Comparison of ENCODE assay signal across 8 mouse cellular contexts in genomic region chrX:13236100-13236568, GRCm38 (mm10). TPM values are rescaled to one million over a fixed set of nuclear protein-coding genes. Genes with fewer than 3 reads are reported as not detected.
DNase-seq lines count a peak whose midpoint lies in the region; ATAC-seq lines count a peak whose summit lies in the region.

No protein-coding gene starts in this region.

- peaks cover 25% of the 10 kb centered on the region for H3K27me3 ChIP-seq in hindbrain, embryonic 14.5 days (ENCODE audit: control insufficient read depth, insufficient read depth, low read length)
- peaks cover 12% of the 10 kb centered on the region; the same call in 1 of the 2 replicates for H3K27me3 ChIP-seq in limb, embryonic 15.5 days

- H3K27ac ChIP-seq in hindbrain, embryonic 14.5 days = peak overlapping the region; percentile 60
- H3K27ac ChIP-seq in limb, embryonic 15.5 days = peak overlapping the region; percentile 22; the same call in 1 of the 2 replicates

- ATAC-seq in hindbrain, embryonic 14.5 days (ENCODE audit: low FRiP score) = peak; percentile 78
- no peak for ATAC-seq in limb, embryonic 15.5 days (ENCODE audit: insufficient number of reproducible peaks, low FRiP score, low TSS enrichment, low read depth)
- ATAC-seq in monocyte, adult 5-6 weeks (replicated peaks; ENCODE audit: insufficient number of reproducible peaks, low FRiP score, low TSS enrichment, poor library complexity, severe bottlenecking) = no peak

- peaks cover 10% of the 10 kb centered on the region for H3K4me1 ChIP-seq in hindbrain, embryonic 14.5 days (replicated peaks; ENCODE audit: control insufficient read depth, insufficient read depth, low read length)
- peaks cover 2% of the 10 kb centered on the region; the same call in 1 of the 2 replicates for H3K4me1 ChIP-seq in limb, embryonic 15.5 days

- H3K9me3 ChIP-seq in hindbrain, embryonic 14.5 days (ENCODE audit: control insufficient read depth, low read length) = no peaks in the 10 kb centered on the region
- no peaks in the 10 kb centered on the region for H3K9me3 ChIP-seq in limb, embryonic 15.5 days

- peak; percentile 9 to 60 for DNase-seq in layer of hippocampus, postnatal 14 days (ENCODE audit: low spot score in 2 of 2)
- DNase-seq in layer of hippocampus, adult 9-10 months (ENCODE audit: low spot score) = no peak
- DNase-seq in hindbrain, embryonic 14.5 days (ENCODE audit: low spot score) = peak; percentile 28
- DNase-seq in retina, postnatal 1 day = peak; percentile 57
- no peak for DNase-seq in frontal cortex, postnatal 36 days (ENCODE audit: low spot score in 2 of 2)
- DNase-seq in right cerebral cortex, adult 18-20 months = no peak

- H3K4me3 ChIP-seq in hindbrain, embryonic 14.5 days (replicated peaks; ENCODE audit: low read length) = no peak overlapping the region
- H3K4me3 ChIP-seq in limb, embryonic 15.5 days = no peak overlapping the region

- 3% methylated on average over 2 of the region's 2 CpGs for WGBS in hindbrain, embryonic 14.5 days
- WGBS in limb, embryonic 15.5 days = 18% methylated on average over 2 of the region's 2 CpGs

- H3K9ac ChIP-seq in hindbrain, embryonic 14.5 days = no peak overlapping the region
- H3K9ac ChIP-seq in limb, embryonic 15.5 days = no peak overlapping the region

- H3K4me2 ChIP-seq in hindbrain, embryonic 14.5 days (replicated peaks) = no peak overlapping the region
- no peak overlapping the region for H3K4me2 ChIP-seq in limb, embryonic 15.5 days

- H3K36me3 ChIP-seq in hindbrain, embryonic 14.5 days (replicated peaks; ENCODE audit: control insufficient read depth, insufficient read depth) = no peaks in the 10 kb centered on the region
- H3K36me3 ChIP-seq in limb, embryonic 15.5 days = no peaks in the 10 kb centered on the region

RNA-seq across cellular contexts. Expression of gene Ddx3x, which starts 44.6 kb away (rescaled TPM):
- 100 to 1,000 TPM; 157 to 176 TPM for total RNA-seq in layer of hippocampus, postnatal 14 days (2021)
- polyA plus RNA-seq in hindbrain, embryonic 14.5 days (2014; fragmentation: Nextera tagmentation; extraction: Ambion mirVana) = 113 and 117 TPM in 2 replicates
- 107 and 121 TPM in 2 replicates for polyA plus RNA-seq in limb, embryonic 15.5 days (2015; fragmentation: Nextera tagmentation; extraction: Ambion mirVana)
- total RNA-seq in monocyte, adult 5-6 weeks (2017) = 729 to 855 TPM (median 842 TPM) in 3 replicates

Comparison
In these comparisons a context has a peak if more than half of its experiments do, and no peak if none do; other contexts are left out.
1. DNase-seq: peak in layer of hippocampus, postnatal 14 days (2 of 2), hindbrain, embryonic 14.5 days (single experiment) and retina, postnatal 1 day (single experiment); none in layer of hippocampus, adult 9-10 months (single experiment), frontal cortex, postnatal 36 days (0 of 2) and right cerebral cortex, adult 18-20 months (single experiment).